Mouse (Mus musculus) embryonic facial prominence, embryonic 14.5 days (tissue): ENCODE measurements at regions not wholly inside any gene's neighbourhood (a gene's known extent, or its start where the extent isn't known, plus 50 kb on each side); places are given as distances from the start of the nearest gene placed in this dataset.

Experiments
- ATAC-seq: fragments of 200-750 bp; cut with Nextera tagmentation; 2 replicates; pipeline ENCODE4 v1.8.0; 2017; ENCODE audit warnings: low read depth, moderate number of reproducible peaks, moderate TSS enrichment
- DNase-seq: peaks from one replicate; pipeline ENCODE4 v3.0.0-alpha.2; 2015; ENCODE audit warnings: low spot score
- H3K27ac ChIP-seq: fragments of 300-500 bp; sonication (generic); replicated peaks from 2 replicates; pipeline ENCODE4 v1.5.1; 2014; ENCODE audit warnings: low read depth, mild to moderate bottlenecking, low read length, moderate library complexity
- H3K27me3 ChIP-seq: fragments of 300-500 bp; sonication (generic); replicated peaks from 2 replicates; pipeline ENCODE4 v1.6.1; 2014; ENCODE audit warnings: low read length; ENCODE audit not compliant: control insufficient read depth, insufficient read depth
- H3K36me3 ChIP-seq: fragments of 300-500 bp; sonication (generic); 2 replicates; pipeline ENCODE4 v1.6.1; 2014; ENCODE audit warnings: low read length, mixed read lengths; ENCODE audit not compliant: control insufficient read depth, insufficient read depth
- H3K4me1 ChIP-seq: fragments of 300-500 bp; sonication (generic); 2 replicates; pipeline ENCODE4 v1.6.1; 2014; ENCODE audit warnings: antibody characterized with exemption, low read length; ENCODE audit not compliant: control insufficient read depth, insufficient read depth
- H3K4me2 ChIP-seq: fragments of 300-500 bp; sonication (generic); 2 replicates; pipeline ENCODE4 v1.6.1; 2014; ENCODE audit warnings: low read depth, mild to moderate bottlenecking, low read length, moderate library complexity, mixed read lengths
- H3K4me3 ChIP-seq: fragments of 300-500 bp; sonication (generic); 2 replicates; pipeline ENCODE4 v1.5.1; 2014; ENCODE audit warnings: low read depth, mild to moderate bottlenecking, low read length
- H3K9ac ChIP-seq: fragments of 300-500 bp; sonication (generic); 2 replicates; pipeline ENCODE4 v1.6.1; 2014; ENCODE audit warnings: low read depth, mild to moderate bottlenecking, low read length, moderate library complexity, mixed read lengths
- H3K9me3 ChIP-seq: fragments of 300-500 bp; sonication (generic); 2 replicates; pipeline ENCODE4 v1.6.1; 2016; ENCODE audit warnings: low read length; ENCODE audit not compliant: control insufficient read depth
- WGBS: fragments of 180-500 bp; shearing (Covaris S2); extraction: QIAGEN DNeasy Blood & Tissue Kit; methylation state at CpG from one replicate; pipeline ENCODE4 v1.1.7; 2014; 5-methylcytosine and 5-hydroxymethylcytosine counted together

DNA sequence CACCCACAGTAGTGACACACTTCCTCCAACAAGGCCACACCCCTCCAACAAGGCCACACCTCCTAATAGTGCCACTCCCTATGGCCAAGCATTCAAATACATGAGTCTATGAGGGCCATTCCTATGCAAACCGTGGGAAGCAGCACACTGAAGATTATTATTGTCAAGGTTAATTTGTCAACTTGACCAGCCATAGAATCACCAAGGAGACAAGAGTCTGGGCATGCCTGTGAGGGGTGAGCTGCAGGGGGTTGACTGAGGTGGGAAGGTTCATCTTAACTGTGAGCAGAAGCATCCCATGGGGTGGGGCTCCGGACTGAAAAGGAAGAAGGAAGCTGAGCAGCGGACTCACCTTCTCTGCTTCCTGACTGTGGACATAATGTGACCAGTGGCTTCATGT lies 378.6 kb upstream of the Zmiz1 start:
- 88% methylated on average over 3 of the region's 3 CpGs for WGBS
- DNase-seq (no peak), ATAC-seq (no peak)
- Histone ChIP-seq H3K4me2 (no peak overlapping the region), H3K27me3 (no peaks in the 10 kb centered on the region), H3K9ac (no peak overlapping the region), H3K9me3 (0 out of 2 replicates have a peak, but pooled peaks cover 7% of the 10 kb centered on the region), H3K4me3 (no peak overlapping the region), H3K36me3 (no peaks in the 10 kb centered on the region), H3K27ac (no peak overlapping the region), H3K4me1 (no peaks in the 10 kb centered on the region)

DNA sequence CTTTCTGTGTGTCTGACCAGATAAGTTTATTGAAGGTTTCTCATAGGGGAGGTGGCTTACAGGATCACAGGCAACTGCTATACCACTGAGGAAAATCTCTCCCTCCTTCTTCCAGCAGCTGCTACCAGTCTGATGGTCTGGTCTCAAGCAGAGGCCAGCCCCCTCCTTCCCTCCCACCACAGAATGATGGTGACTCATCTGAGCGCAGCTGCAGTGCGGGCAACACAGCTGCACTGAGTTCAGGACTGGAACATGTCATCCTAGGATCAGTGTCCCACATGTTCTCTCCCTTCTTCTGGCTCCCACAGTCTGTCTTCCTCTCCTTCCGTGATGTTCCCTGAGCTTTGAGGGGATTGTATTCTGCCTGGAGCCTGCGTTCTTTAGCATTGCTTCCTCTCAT lies 375.1 kb upstream of the Zmiz1 start:
- H3K4me1 ChIP-seq = no peaks in the 10 kb centered on the region
- no peak overlapping the region for H3K4me3 ChIP-seq
- H3K27me3 ChIP-seq = no peaks in the 10 kb centered on the region
- H3K9ac ChIP-seq = no peak overlapping the region
- ATAC-seq = 0 out of 2 replicates have a peak, but pooled peaks have one; percentile 55
- H3K9me3 ChIP-seq = 0 out of 2 replicates have a peak, but pooled peaks cover 7% of the 10 kb centered on the region
- peak; percentile 44 for DNase-seq
- no peak overlapping the region for H3K27ac ChIP-seq
- no peak overlapping the region for H3K4me2 ChIP-seq
- H3K36me3 ChIP-seq = no peaks in the 10 kb centered on the region
- WGBS = 74% methylated on average over 4 of the region's 4 CpGs

DNA sequence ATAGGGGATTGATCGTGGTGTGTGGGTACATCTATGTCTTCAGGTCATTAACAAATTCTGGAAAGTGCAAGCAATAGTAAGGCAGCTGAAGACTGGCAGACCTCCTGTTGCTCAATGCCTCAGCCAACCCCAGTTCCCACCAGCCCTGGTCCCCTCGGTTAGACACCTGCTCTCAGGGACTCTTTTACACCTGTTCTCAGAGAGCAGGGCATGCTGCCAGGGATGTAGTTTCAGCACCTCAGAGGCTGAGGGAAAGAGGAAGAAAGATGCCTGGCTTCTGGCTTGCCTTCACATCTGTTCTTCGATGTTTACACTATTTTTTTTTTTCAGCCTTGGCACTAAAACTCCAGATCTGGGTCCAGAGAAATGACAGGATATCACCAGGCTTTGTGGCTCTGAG lies 362.2 kb upstream of the Zmiz1 start:
- no peaks in the 10 kb centered on the region for H3K9me3 ChIP-seq
- no peak overlapping the region for H3K4me3 ChIP-seq
- ATAC-seq (no peak), DNase-seq (peak; percentile 30)
- H3K27ac ChIP-seq = no peak overlapping the region
- H3K4me2 ChIP-seq = no peak overlapping the region
- WGBS = 71% methylated on average over 3 of the region's 3 CpGs
- peaks cover 6% of the 10 kb centered on the region; the same call in 1 of the 2 replicates for H3K4me1 ChIP-seq
- H3K36me3 ChIP-seq = no peaks in the 10 kb centered on the region
- no peak overlapping the region for H3K9ac ChIP-seq
- H3K27me3 ChIP-seq = no peaks in the 10 kb centered on the region

DNA sequence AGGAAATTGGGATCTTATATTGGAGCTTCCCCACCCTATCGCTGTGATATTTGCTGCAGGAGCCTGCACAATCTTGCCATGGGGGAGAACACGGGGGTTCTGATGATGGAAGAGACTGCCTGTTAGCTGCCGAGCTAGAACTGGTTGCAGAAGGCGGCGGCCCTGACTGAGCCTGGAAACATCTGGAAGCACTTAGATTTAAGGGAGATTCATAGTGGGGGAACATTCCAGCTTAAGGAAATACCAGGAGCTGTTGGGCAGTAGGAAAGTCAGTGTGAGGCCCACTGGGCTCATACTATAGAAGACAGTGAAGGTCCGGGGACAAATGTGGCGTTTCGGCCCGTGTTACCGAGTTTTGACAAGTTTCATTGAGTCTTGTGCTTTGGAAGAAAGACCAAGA lies 353.6 kb upstream of the Zmiz1 start:
- no peak overlapping the region for H3K4me2 ChIP-seq
- H3K9me3 ChIP-seq = no peaks in the 10 kb centered on the region
- H3K4me1 ChIP-seq = peaks cover 18% of the 10 kb centered on the region
- H3K27ac ChIP-seq = peak overlapping the region; percentile 74
- WGBS = 43% methylated on average over 10 of the region's 10 CpGs
- ATAC-seq = no peak
- H3K27me3 ChIP-seq = no peaks in the 10 kb centered on the region
- no peaks in the 10 kb centered on the region for H3K36me3 ChIP-seq
- peak; percentile 83 for DNase-seq
- H3K4me3 ChIP-seq = no peak overlapping the region
- H3K9ac ChIP-seq = no peak overlapping the region

DNA sequence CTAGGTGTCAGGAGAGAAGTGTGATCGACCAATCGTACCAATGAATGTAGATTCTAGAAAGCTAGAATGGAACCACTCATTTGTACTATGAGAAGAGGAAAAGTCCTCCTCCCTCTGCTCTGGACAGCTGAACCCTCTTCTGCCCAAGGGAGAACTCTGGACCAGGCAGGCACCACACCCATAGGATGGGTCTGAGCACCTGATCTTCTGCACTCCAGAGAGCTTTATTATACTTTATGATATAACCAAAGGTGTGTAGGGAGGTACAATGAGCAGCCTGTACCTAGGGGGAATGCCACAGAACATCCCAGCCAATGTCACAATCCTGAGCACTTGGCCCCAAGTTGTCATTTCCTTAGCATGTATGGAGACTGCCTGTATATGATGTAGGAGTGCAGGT lies 352.5 kb upstream of the Zmiz1 start:
- no peaks in the 10 kb centered on the region for H3K36me3 ChIP-seq
- no peak overlapping the region for H3K4me3 ChIP-seq
- H3K4me1 ChIP-seq = peaks cover 18% of the 10 kb centered on the region
- no peak overlapping the region for H3K4me2 ChIP-seq
- H3K9ac ChIP-seq = no peak overlapping the region
- no peak for DNase-seq
- H3K27me3 ChIP-seq = no peaks in the 10 kb centered on the region
- no peak for ATAC-seq
- no peak overlapping the region for H3K27ac ChIP-seq
- 97% methylated on average over 2 of the region's 2 CpGs for WGBS
- H3K9me3 ChIP-seq = no peaks in the 10 kb centered on the region

DNA sequence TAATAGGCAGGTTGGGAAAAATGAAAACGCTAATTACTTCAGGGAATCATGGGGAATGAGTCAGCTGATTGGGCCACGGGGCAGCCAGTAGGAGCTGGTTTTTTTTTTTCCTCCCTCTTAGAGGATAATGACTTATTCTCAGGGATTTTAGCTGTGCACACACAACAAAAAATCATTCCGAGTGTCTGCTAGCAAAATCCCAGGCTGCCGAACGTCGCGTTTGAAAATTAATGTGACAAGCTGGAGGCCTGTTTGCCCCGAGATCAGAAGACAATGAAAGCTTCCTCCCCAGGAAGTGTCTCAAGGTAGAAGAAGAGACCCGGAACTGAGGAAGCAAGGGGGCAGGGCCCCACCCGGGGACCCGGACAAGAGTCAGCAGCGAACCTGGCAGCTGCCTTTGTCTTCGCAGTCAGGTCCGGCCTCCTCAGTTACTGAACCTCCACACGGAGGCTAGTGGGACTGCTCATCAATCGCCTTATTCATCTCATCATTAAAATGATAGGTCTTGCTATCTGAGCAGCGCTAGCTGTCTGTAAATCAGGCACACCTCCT lies 350.8 kb upstream of the Zmiz1 start:
- Histone ChIP-seq H3K36me3 (no peaks in the 10 kb centered on the region), H3K9me3 (no peaks in the 10 kb centered on the region), H3K27me3 (no peaks in the 10 kb centered on the region), H3K4me2 (peak overlapping the region; percentile 25), H3K9ac (peak overlapping the region; percentile 38), H3K4me1 (peaks cover 18% of the 10 kb centered on the region), H3K27ac (no peak overlapping the region; the same call in 1 of the 2 replicates), H3K4me3 (no peak overlapping the region)
- peak; percentile 29 for DNase-seq
- 24% methylated on average over 17 of the region's 17 CpGs for WGBS
- ATAC-seq = peak; percentile 35; the same call in 1 of the 2 replicates

DNA sequence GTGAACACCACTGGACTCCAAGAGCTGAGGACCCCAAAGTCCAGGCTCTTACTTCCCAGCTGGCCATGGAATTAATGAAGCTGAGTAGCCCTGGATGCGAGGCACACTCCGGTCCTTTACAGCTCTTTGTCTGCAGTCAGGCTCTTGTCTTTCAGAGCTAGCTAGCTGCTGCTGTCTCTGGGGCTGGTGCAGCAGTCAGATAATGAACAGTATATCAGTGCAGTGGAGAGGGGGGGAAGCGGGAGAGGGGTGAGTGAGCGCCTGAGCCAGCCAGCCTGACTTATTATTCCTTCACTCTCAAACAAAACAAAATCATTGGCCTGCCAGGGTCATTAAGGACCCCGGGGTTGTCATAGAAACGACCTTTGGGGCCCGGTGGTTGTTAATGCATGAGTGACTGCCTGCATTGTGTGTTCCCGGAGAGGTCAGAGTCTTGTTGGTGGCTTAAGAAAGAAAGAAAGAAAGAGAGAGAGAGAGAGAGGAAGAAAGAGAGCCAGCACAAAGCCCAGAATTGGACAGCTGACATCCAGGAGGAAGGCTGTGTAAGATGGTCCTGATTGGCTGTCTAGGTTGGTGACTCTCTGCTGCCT lies 350.2 kb upstream of the Zmiz1 start:
- ATAC-seq (peak; percentile 91), DNase-seq (peak; percentile 81)
- Histone ChIP-seq H3K4me1 (peaks cover 18% of the 10 kb centered on the region), H3K4me2 (peak overlapping the region; percentile 25), H3K9ac (peak overlapping the region; percentile 38), H3K9me3 (no peaks in the 10 kb centered on the region), H3K27ac (no peak overlapping the region; the same call in 1 of the 2 replicates), H3K36me3 (no peaks in the 10 kb centered on the region), H3K27me3 (no peaks in the 10 kb centered on the region), H3K4me3 (no peak overlapping the region)
- WGBS = 6% methylated on average over 8 of the region's 8 CpGs

DNA sequence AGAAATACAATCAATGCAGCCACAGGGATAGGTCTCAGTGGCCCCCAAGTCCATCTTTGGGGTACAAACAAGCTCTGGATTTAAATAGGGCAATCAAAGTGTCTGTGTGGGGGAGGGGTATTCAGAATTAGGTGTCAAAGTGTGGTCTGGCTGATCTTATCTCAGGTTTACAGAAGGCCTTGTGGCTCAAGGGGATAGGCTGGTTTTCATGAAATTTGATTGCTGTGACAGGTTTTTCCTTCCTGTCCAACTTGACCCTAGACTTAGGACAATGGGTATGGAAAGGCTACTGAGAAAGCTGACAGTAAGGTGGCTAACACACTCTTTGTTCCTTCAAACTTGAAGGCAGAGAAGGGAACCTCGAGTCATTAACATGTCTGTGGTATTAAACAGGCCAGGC lies 349.3 kb upstream of the Zmiz1 start:
- WGBS = 27% methylated on average over 1 of the region's 1 CpGs
- H3K4me3 ChIP-seq = no peak overlapping the region
- H3K9me3 ChIP-seq = no peaks in the 10 kb centered on the region
- H3K4me2 ChIP-seq = no peak overlapping the region
- no peaks in the 10 kb centered on the region for H3K27me3 ChIP-seq
- no peak for DNase-seq
- no peaks in the 10 kb centered on the region for H3K36me3 ChIP-seq
- no peak overlapping the region for H3K9ac ChIP-seq
- no peak for ATAC-seq
- H3K27ac ChIP-seq = no peak overlapping the region
- H3K4me1 ChIP-seq = peaks cover 18% of the 10 kb centered on the region

DNA sequence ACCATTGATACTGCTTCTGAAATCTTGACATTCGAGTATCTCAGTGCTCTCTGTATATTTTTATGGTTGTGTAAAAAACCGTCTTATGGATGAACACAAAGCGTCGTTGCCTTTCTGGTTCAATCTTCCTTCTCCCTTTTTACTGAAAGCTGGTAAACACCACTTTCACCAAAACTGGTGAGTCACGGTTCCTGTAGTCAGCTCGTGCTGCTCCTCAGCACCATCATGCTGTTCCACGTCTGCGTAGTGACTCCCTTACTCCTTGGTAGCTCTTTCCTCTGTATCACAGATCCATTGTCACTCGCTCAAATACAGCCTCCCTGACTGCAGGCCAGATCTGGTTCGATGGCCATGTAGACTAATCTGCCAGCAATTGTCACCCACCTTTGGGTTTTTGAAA lies 346.2 kb upstream of the Zmiz1 start:
- H3K27ac ChIP-seq = no peak overlapping the region

More for the DNA sequence above, 346.2 kb upstream of the Zmiz1 start:
- no peak overlapping the region for H3K4me2 ChIP-seq
- WGBS = 81% methylated on average over 10 of the region's 10 CpGs
- H3K9ac ChIP-seq = no peak overlapping the region
- H3K27me3 ChIP-seq = no peaks in the 10 kb centered on the region
- no peaks in the 10 kb centered on the region for H3K9me3 ChIP-seq
- no peak for ATAC-seq
- no peak overlapping the region for H3K4me3 ChIP-seq
- DNase-seq = no peak
- H3K36me3 ChIP-seq = no peaks in the 10 kb centered on the region
- peaks cover 5% of the 10 kb centered on the region; the same call in 1 of the 2 replicates for H3K4me1 ChIP-seq
